Comparison of ENCODE assay signal across 9 mouse cellular contexts in the genomic region with DNA sequence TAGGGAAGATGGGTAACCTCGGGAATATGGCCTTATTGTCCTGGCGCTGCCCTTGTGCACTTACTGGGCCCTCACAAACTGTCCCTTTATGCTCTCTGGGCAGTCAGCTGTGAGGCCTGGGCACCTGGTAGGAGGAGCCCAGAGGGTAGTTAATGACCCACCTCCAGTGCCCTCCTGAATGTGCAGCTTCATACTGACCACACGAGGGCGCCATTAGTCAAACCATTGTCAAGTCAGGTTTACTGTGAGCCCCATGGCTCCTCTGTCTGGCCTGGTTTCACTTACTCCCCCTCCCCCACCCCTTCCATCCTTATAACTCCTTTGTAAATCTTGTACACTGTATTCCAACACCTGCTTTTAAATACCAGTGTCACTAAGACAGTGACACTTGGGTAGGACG. TPM values are rescaled to one million over a fixed set of nuclear protein-coding genes. Genes with fewer than 3 reads are reported as not detected.
DNase-seq lines count a peak whose midpoint lies in the region; ATAC-seq and TF ChIP-seq lines count a peak whose summit lies in the region.
"Had no signal": no experiment of that assay in that cellular context is flagged by ENCODE, and none has a peak within 500 bp of the region (broad histone marks: within the 10 kb centered on the region; RNA-seq: fewer than 3 reads in every experiment).

No protein-coding gene starts in this region.

- peak; percentile 84 for TF ChIP-seq CTCF in cerebellum, adult 2 months (IDR thresholded peaks at IDR 0.05; ENCODE audit: borderline replicate concordance, insufficient read depth, low read depth, low read length)
- peak; percentile 86 for TF ChIP-seq CTCF in liver, postnatal 0 days (IDR thresholded peaks at IDR 0.05; ENCODE audit: low read depth)

- no peak for TF ChIP-seq EP300 in liver, postnatal 0 days (IDR thresholded peaks at IDR 0.05; ENCODE audit: low read depth)

- ATAC-seq in forebrain, embryonic 16.5 days: peak; percentile 34
- peak; percentile 86 for ATAC-seq in intestine, embryonic 15.5 days
- peak; percentile 86 for ATAC-seq in liver, postnatal 0 days
- peak; percentile 66 for ATAC-seq in neutrophil, adult 5-6 weeks (ENCODE audit: extremely low read depth, insufficient number of reproducible peaks, low FRiP score, poor library complexity, severe bottlenecking)

- 42% methylated on average over 5 of the region's 5 CpGs for WGBS in cerebellum, adult 2 months
- 33% methylated on average over 5 of the region's 5 CpGs for WGBS in forebrain, embryonic 16.5 days
- 26% methylated on average over 5 of the region's 5 CpGs for WGBS in intestine, embryonic 15.5 days
- 24% methylated on average over 5 of the region's 5 CpGs for WGBS in liver, postnatal 0 days (ENCODE audit: insufficient replicate concordance)

- H3K4me3 ChIP-seq in cerebellum, adult 2 months (replicated peaks; ENCODE audit: insufficient read depth, low read depth, low read length): no peak overlapping the region
- H3K4me3 ChIP-seq in forebrain, embryonic 16.5 days (replicated peaks; ENCODE audit: low read length): no peak overlapping the region
- H3K4me3 ChIP-seq in intestine, embryonic 15.5 days (replicated peaks): no peak overlapping the region
- no peak overlapping the region for H3K4me3 ChIP-seq in liver, postnatal 0 days (ENCODE audit: low read depth, low read length)

- no peak overlapping the region for H3K4me2 ChIP-seq in forebrain, embryonic 16.5 days (ENCODE audit: low read length)
- H3K4me2 ChIP-seq in intestine, embryonic 15.5 days (replicated peaks): no peak overlapping the region
- H3K4me2 ChIP-seq in liver, postnatal 0 days (ENCODE audit: low read depth, low read length): no peak overlapping the region

- H3K36me3 ChIP-seq in forebrain, embryonic 16.5 days (ENCODE audit: control insufficient read depth, insufficient read depth): peaks cover 18% of the 10 kb centered on the region
- no peaks in the 10 kb centered on the region for H3K36me3 ChIP-seq in intestine, embryonic 15.5 days
- no peaks in the 10 kb centered on the region for H3K36me3 ChIP-seq in liver, postnatal 0 days (replicated peaks; ENCODE audit: insufficient read depth, low read length)

- H3K27me3 ChIP-seq in cerebellum, adult 2 months (ENCODE audit: control insufficient read depth, insufficient read depth, low read length): no peaks in the 10 kb centered on the region
- H3K27me3 ChIP-seq in forebrain, embryonic 16.5 days (replicated peaks; ENCODE audit: control insufficient read depth, insufficient read depth, low read length): no peaks in the 10 kb centered on the region
- H3K27me3 ChIP-seq in intestine, embryonic 15.5 days (replicated peaks): no peaks in the 10 kb centered on the region
- H3K27me3 ChIP-seq in liver, postnatal 0 days (ENCODE audit: insufficient read depth, low read length): peaks cover 7% of the 10 kb centered on the region; the same call in 1 of the 2 replicates

- H3K27ac ChIP-seq in cerebellum, adult 2 months (ENCODE audit: insufficient read depth, low read length): no peak overlapping the region
- H3K27ac ChIP-seq in forebrain, embryonic 16.5 days (ENCODE audit: low read length): no peak overlapping the region
- no peak overlapping the region for H3K27ac ChIP-seq in intestine, embryonic 15.5 days
- no peak overlapping the region for H3K27ac ChIP-seq in liver, postnatal 0 days (ENCODE audit: low read depth)

- H3K9me3 ChIP-seq in forebrain, embryonic 16.5 days (ENCODE audit: control insufficient read depth, low read length): peaks cover 4% of the 10 kb centered on the region; the same call in 1 of the 2 replicates
- no peaks in the 10 kb centered on the region for H3K9me3 ChIP-seq in intestine, embryonic 15.5 days
- no peaks in the 10 kb centered on the region for H3K9me3 ChIP-seq in liver, postnatal 0 days (ENCODE audit: low read length)

- peaks cover 27% of the 10 kb centered on the region for H3K4me1 ChIP-seq in cerebellum, adult 2 months (ENCODE audit: control insufficient read depth, insufficient read depth, low read length)
- no peaks in the 10 kb centered on the region for H3K4me1 ChIP-seq in forebrain, embryonic 16.5 days (replicated peaks; ENCODE audit: control insufficient read depth, insufficient read depth, low read length)
- no peaks in the 10 kb centered on the region for H3K4me1 ChIP-seq in intestine, embryonic 15.5 days (replicated peaks)
- no peaks in the 10 kb centered on the region for H3K4me1 ChIP-seq in liver, postnatal 0 days (ENCODE audit: insufficient read depth)

- no peak for TF ChIP-seq POLR2A in cerebellum, adult 2 months (IDR thresholded peaks at IDR 0.05; ENCODE audit: borderline replicate concordance, insufficient read depth, low read length)

- no peak overlapping the region for H3K9ac ChIP-seq in forebrain, embryonic 16.5 days (replicated peaks; ENCODE audit: low read depth, low read length)
- no peak overlapping the region for H3K9ac ChIP-seq in intestine, embryonic 15.5 days
- H3K9ac ChIP-seq in liver, postnatal 0 days (replicated peaks): no peak overlapping the region

- DNase-seq in B cell, adult 2 months: peak; percentile 29 to 35
- DNase-seq in MEL-GATA-1-ER (ENCODE audit: extremely low read depth, low read depth): peak; percentile 32
- peak; percentile 67 to 76 for DNase-seq in cerebellum, adult 2 months
- peak; percentile 72 for DNase-seq in liver, postnatal 0 days
- no peak for DNase-seq in right cerebral cortex, adult 18-20 months

RNA-seq across cellular contexts. Expression of a gene that starts 47.1 kb away (rescaled TPM):
- polyA plus RNA-seq in cerebellum, adult 2 months (2012; rRNA removed): 0.05 and 0.06 TPM in 2 replicates
- polyA plus RNA-seq in forebrain, embryonic 16.5 days (2015; fragmentation: Nextera tagmentation; extraction: Ambion mirVana): not detected in 2 replicates
- 0.15 and 0.23 TPM in 2 replicates for polyA plus RNA-seq in intestine, embryonic 15.5 days (2015; fragmentation: Nextera tagmentation; extraction: Ambion mirVana)
- 35.1 and 36.0 TPM in 2 replicates for polyA plus RNA-seq in liver, postnatal 0 days (2015; fragmentation: Nextera tagmentation; extraction: Ambion mirVana)
- 0.23 TPM in 1 of 2 replicates, not detected in the other for total RNA-seq in neutrophil, adult 5-6 weeks (2017)
- total RNA-seq: left cerebral cortex, postnatal 10 days had no signal

RNA-seq across cellular contexts. Expression of a gene that starts 58.4 kb away (rescaled TPM):
- not detected in 2 replicates for polyA plus RNA-seq in cerebellum, adult 2 months (2012; rRNA removed)
- 0.19 and 0.24 TPM in 2 replicates for polyA plus RNA-seq in forebrain, embryonic 16.5 days (2015; fragmentation: Nextera tagmentation; extraction: Ambion mirVana)
- polyA plus RNA-seq in intestine, embryonic 15.5 days (2015; fragmentation: Nextera tagmentation; extraction: Ambion mirVana): 11.4 and 15.9 TPM in 2 replicates
- 531 and 542 TPM in 2 replicates for polyA plus RNA-seq in liver, postnatal 0 days (2015; fragmentation: Nextera tagmentation; extraction: Ambion mirVana)
- 6.1 TPM in 2 replicates for total RNA-seq in neutrophil, adult 5-6 weeks (2017)

Comparison
In these comparisons a context has a peak if more than half of its experiments do, and no peak if none do; other contexts are left out.
1. ATAC-seq: peak in every context shown above with its lines; median percentile 86 in intestine, embryonic 15.5 days; 86 in liver, postnatal 0 days; 66 in neutrophil, adult 5-6 weeks; 34 in forebrain, embryonic 16.5 days.
2. RNA of a gene that starts 47.1 kb away (polyA plus RNA-seq): 35.1 to 36.0 TPM in liver, postnatal 0 days; 0.15 to 0.23 TPM in intestine, embryonic 15.5 days, 0.05 to 0.06 TPM in cerebellum, adult 2 months and not detected in forebrain, embryonic 16.5 days; every median in the first group is over 10 times any median in the second.
3. RNA of a gene that starts 58.4 kb away (polyA plus RNA-seq): 531 to 542 TPM in liver, postnatal 0 days; 11.4 to 15.9 TPM in intestine, embryonic 15.5 days, 0.19 to 0.24 TPM in forebrain, embryonic 16.5 days and not detected in cerebellum, adult 2 months; every median in the first group is over 10 times any median in the second.